Mouse (Mus musculus): ENCODE measurements around the gene Nlrc5.

DNA sequence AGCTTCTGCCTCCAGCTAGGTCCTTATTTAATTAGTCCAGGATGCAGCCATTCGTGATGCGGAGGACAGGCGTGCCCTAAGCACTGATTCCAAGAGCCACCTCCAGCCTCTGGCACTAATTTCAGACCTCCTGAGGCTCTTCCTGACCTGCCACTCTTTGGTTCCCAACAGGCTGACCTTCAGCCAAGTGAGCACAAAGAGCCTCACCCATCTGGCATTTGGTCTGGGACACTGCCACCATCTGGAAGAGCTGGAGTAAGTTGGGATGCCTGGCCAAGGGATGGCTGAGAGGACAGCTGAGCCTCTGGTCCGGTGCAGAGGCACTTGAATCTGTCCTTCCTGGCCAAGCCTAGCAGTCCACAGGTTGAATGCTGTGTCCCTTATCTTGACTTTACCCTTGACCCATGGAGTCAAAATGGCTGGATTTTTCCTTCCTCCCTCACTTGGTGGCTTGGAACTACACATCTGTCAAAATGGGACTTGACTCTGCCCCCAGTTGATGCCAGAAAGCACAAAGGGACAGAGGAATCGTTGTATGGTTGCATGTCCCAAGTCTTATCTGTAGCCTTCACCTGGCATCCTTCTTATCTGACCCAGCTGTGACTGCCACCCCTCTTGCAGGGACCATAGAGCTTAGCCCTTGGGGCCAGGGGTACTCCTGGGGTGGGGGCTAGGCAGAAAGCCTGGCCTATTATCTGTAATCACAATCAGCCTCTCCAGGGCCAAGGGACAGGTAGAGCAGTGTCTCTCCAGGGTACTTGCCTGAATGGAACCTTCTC lies 81.5 kb downstream of the Nlrc5 start:
- no peak for TF ChIP-seq TAL1 (IDR thresholded peaks at IDR 0.05; ENCODE audit: low read length)
- no peak for TF ChIP-seq GATA1 (IDR thresholded peaks at IDR 0.05; ENCODE audit: low read length)

All from erythroblast, embryonic 14.5 days (primary cell).